Mouse (Mus musculus) midbrain, postnatal 0 days (tissue): ENCODE results near the gene Ccm2. TPM values are rescaled to one million over a fixed set of nuclear protein-coding genes. Genes with fewer than 3 reads are reported as not detected.

Experiments
- ATAC-seq: fragments of 200-750 bp; cut with Nextera tagmentation; 2 replicates; pipeline ENCODE4 v1.8.0; 2017; ENCODE audit warnings: moderate number of reproducible peaks, mild to moderate bottlenecking, moderate TSS enrichment, moderate library complexity; ENCODE audit not compliant: low FRiP score
- DNase-seq: peaks from one replicate; pipeline ENCODE4 v3.0.0-alpha.2; 2015; ENCODE audit warnings: low spot score
- H3K27ac ChIP-seq: fragments of 300-500 bp; sonication (generic); 2 replicates; pipeline ENCODE4 v1.5.1; 2014; ENCODE audit warnings: low read depth, mild to moderate bottlenecking, low read length, mixed read lengths
- H3K27me3 ChIP-seq: fragments of 300-500 bp; sonication (generic); 2 replicates; pipeline ENCODE4 v1.6.1; 2014; ENCODE audit warnings: low read length, control low read depth, mixed read lengths; ENCODE audit not compliant: insufficient read depth
- H3K36me3 ChIP-seq: fragments of 300-500 bp; sonication (generic); 2 replicates; pipeline ENCODE4 v1.6.1; 2014; ENCODE audit warnings: low read length, control low read depth, mixed read lengths; ENCODE audit not compliant: insufficient read depth
- H3K4me1 ChIP-seq: fragments of 300-500 bp; sonication (generic); 2 replicates; pipeline ENCODE4 v1.6.1; 2014; ENCODE audit warnings: mild to moderate bottlenecking, control low read depth, antibody characterized with exemption, low read length, mixed read lengths; ENCODE audit not compliant: insufficient read depth
- H3K4me2 ChIP-seq: fragments of 300-500 bp; sonication (generic); 2 replicates; pipeline ENCODE4 v1.6.1; 2014; ENCODE audit warnings: low read depth, mild to moderate bottlenecking, low read length, mixed read lengths; ENCODE audit not compliant: poor library complexity, severe bottlenecking
- H3K4me3 ChIP-seq: fragments of 300-500 bp; sonication (generic); 2 replicates; pipeline ENCODE4 v1.5.1; 2014; ENCODE audit warnings: low read depth, mild to moderate bottlenecking, low read length, moderate library complexity
- H3K9ac ChIP-seq: fragments of 300-500 bp; sonication (generic); replicated peaks from 2 replicates; pipeline ENCODE4 v1.6.1; 2014; ENCODE audit warnings: mild to moderate bottlenecking, low read length, moderate library complexity, mixed read lengths; ENCODE audit not compliant: poor library complexity, severe bottlenecking
- H3K9me3 ChIP-seq: fragments of 300-500 bp; sonication (generic); 2 replicates; pipeline ENCODE4 v1.6.1; 2016; ENCODE audit warnings: low read length, control low read depth
- CTCF ChIP-seq: IDR thresholded peaks from 2 replicates; pipeline ENCODE4 v1.5.1; 2016; ENCODE audit warnings: antibody characterized with exemption, mild to moderate bottlenecking
- WGBS: fragments of 180-500 bp; shearing (Covaris S2); extraction: QIAGEN DNeasy Blood & Tissue Kit; methylation state at CpG from one replicate; pipeline ENCODE4 v1.1.7; 2014; 5-methylcytosine and 5-hydroxymethylcytosine counted together
- polyA plus RNA-seq: library from polyadenylated mRNA; unstranded; fragments of >200 nt; fragmentation: Nextera tagmentation; extraction: Ambion mirVana; gene quantifications from 2 replicates; pipeline ENCODE4 v1.2.1, GENCODE M21; 2015
- total RNA-seq: library from RNA; depleted of rRNA; stranded (reverse); fragments of >200 nt; gene quantifications from 2 replicates; pipeline ENCODE4 v1.2.3, GENCODE M21; 2014

The Ccm2 gene
- total and polyA plus RNA-seq, 2 experiments from 2014 or later: 64.3 to 71.3 TPM

DNA sequence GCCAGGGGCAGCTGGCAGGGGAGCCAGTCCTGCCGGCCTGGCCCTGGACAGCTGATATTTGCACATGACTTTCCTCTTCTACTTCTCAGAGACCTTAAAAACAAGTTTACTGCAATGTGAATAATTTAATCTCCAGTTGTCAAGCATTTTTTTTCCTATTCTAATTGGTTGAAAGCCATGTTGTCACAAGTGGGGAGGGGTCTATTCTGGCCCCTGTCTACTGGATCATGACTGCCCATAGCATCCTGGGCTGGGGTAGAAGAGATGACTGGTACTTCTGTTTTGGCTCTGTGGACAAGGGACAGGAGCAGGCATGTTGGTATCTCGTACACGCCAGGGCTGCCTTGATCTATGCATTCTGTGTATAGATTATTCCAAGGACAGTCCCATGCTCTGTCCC, 49.9 kb downstream of the Ccm2 start:
- TF ChIP-seq CTCF: no peak
- Histone ChIP-seq H3K9me3 (no peaks in the 10 kb centered on the region), H3K9ac (no peak overlapping the region), H3K4me1 (peaks cover 17% of the 10 kb centered on the region; the same call in 1 of the 2 replicates), H3K27ac (0 out of 2 replicates have a peak overlapping the region, but pooled peaks have one; percentile 3), H3K4me2 (no peak overlapping the region), H3K27me3 (no peaks in the 10 kb centered on the region), H3K4me3 (no peak overlapping the region), H3K36me3 (peaks cover 56% of the 10 kb centered on the region)
- 81% methylated on average over 3 of the region's 3 CpGs for WGBS
- DNase-seq: no peak
- ATAC-seq: no peak

DNA sequence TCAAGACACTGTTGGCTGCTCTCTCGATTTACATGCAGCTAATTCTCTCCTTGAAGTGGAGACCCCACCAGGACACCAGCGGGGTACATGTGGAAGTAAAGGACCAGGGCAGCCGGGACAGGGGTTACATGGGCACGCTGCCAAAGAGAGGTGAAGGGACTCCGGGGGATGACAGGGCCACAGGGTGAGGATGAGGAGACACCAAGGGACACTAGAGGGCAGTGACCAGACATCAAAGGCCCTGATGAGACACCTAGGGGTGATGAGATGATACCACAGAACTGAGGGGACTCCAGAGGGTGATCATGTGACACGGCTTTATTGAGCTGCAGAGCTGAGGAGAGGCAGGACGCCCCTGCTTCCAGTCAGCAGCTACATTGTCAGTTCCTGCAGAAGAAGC, 50.8 kb downstream of the Ccm2 start:
- Histone ChIP-seq H3K9me3 (no peaks in the 10 kb centered on the region), H3K9ac (no peak overlapping the region), H3K4me3 (no peak overlapping the region), H3K27me3 (no peaks in the 10 kb centered on the region), H3K4me2 (no peak overlapping the region), H3K36me3 (peaks cover 60% of the 10 kb centered on the region), H3K4me1 (peaks cover 21% of the 10 kb centered on the region; the same call in 1 of the 2 replicates), H3K27ac (peak overlapping the region; percentile 71)
- DNase-seq: peak; percentile 44
- 56% methylated on average over 7 of the region's 7 CpGs for WGBS
- ATAC-seq: peak; percentile 25
- peak; percentile 55 for TF ChIP-seq CTCF

- ATAC-seq (no peak), DNase-seq (no peak)
- 58% methylated on average over 19 of the region's 19 CpGs for WGBS
- no peak for TF ChIP-seq CTCF
- H3K4me3 ChIP-seq: peak overlapping the region; percentile 11; the same call in 1 of the 2 replicates
- no peaks in the 10 kb centered on the region for H3K27me3 ChIP-seq
- peaks cover 59% of the 10 kb centered on the region for H3K36me3 ChIP-seq
- peak overlapping the region; percentile 59 for H3K9ac ChIP-seq
- no peaks in the 10 kb centered on the region for H3K9me3 ChIP-seq
- H3K4me1 ChIP-seq: peaks cover 29% of the 10 kb centered on the region; the same call in 1 of the 2 replicates
- peak overlapping the region; percentile 71 for H3K27ac ChIP-seq
- H3K4me2 ChIP-seq: peak overlapping the region; percentile 46
Measured at GRCm38 (mm10) chr11:6598191-6598889, 51.7 kb downstream of the Ccm2 start.

DNA sequence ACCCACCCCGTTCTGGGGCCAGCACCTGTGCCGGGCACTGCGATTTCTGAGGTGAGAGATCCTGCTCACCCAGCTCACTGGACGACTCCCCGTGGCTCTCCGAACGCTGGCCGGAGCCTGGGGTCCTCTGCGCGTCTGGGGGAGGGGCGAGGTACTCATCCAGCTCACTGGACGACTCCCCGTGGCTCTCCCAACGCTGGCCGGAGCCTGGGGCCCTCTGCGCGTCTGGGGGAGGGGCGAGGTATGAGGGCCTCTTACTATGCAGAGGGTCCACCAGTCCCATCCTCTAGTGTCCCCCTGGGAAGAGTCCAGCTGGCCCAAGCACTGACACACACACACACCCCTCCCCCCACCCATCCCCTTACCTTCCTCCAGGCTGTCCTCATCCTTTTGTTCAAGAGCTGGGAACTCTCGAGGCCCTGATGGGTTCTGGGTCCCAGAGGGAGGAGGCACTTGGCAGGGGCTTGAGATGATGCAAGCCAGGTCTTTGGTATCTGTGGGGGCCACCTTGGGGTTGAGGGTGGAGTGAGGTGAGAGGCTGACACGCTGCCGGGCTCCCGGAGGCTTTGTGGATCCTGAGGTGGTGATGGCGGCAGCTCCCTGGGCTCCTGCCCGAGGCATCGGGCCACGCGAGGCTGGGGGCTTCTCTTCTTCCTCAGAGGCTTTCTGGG, 52.5 kb downstream of the Ccm2 start:
- peak; percentile 2; the same call in 1 of the 2 replicates for ATAC-seq

GRCm38 (mm10) chr11:6599831-6600230, 53.1 kb downstream of the Ccm2 start:
- ATAC-seq (peak; percentile 5; the same call in 1 of the 2 replicates), DNase-seq (no peak)
- Histone ChIP-seq H3K27ac (peak overlapping the region; percentile 71), H3K4me1 (peaks cover 29% of the 10 kb centered on the region), H3K4me3 (no peak overlapping the region; the same call in 1 of the 2 replicates), H3K4me2 (no peak overlapping the region; the same call in 1 of the 2 replicates), H3K9ac (0 out of 2 replicates have a peak overlapping the region, but pooled peaks have one; percentile 59), H3K36me3 (peaks cover 46% of the 10 kb centered on the region), H3K27me3 (no peaks in the 10 kb centered on the region), H3K9me3 (no peaks in the 10 kb centered on the region)
- TF ChIP-seq CTCF: no peak
- 85% methylated on average over 6 of the region's 6 CpGs for WGBS

More for the DNA sequence above, 52.5 kb downstream of the Ccm2 start:
- H3K9me3 ChIP-seq: no peaks in the 10 kb centered on the region
- peak overlapping the region; percentile 71 for H3K27ac ChIP-seq
- peaks cover 53% of the 10 kb centered on the region for H3K36me3 ChIP-seq
- H3K9ac ChIP-seq: peak overlapping the region; percentile 59
- no peaks in the 10 kb centered on the region for H3K27me3 ChIP-seq
- peak overlapping the region; percentile 46 for H3K4me2 ChIP-seq
- peaks cover 29% of the 10 kb centered on the region for H3K4me1 ChIP-seq
- H3K4me3 ChIP-seq: peak overlapping the region; percentile 11; the same call in 1 of the 2 replicates
- 11% methylated on average over 24 of the region's 27 CpGs for WGBS
- TF ChIP-seq CTCF: no peak
- DNase-seq: no peak
